Mouse (Mus musculus): ENCODE measurements around the gene Lmx1a.

DNA sequence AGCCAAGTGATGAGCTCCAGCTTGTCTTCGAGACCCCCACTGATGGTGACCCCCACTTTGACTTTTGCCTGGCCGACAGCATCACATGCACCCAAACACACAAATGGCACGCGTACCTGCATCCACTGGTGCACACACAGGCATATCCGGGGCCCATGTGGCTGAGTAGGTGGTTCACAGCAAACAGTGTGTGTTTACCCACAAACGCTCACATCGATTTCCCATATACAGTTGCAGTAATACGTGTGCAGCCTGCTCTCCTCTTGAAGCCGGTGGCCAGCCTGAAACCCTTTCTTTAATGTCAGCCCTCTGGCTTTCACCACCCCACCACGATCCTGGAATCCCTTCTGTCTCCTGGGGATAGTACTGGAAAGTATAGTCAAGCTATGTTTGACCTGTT, 71.3 kb downstream of the Lmx1a start:
- no peak for TF ChIP-seq GATA1 (IDR thresholded peaks at IDR 0.05; ENCODE audit: borderline replicate concordance, low read length)
- TF ChIP-seq FLI1 (IDR thresholded peaks at IDR 0.05; ENCODE audit: low read length), result no peak

All from megakaryocyte, embryonic 14.5 days (primary cell).